Mouse (Mus musculus) T-cell, adult 2 months (primary cell): ENCODE measurements around the gene Kctd10.

Source experiments
- DNase-seq: peaks from one replicate; pipeline ENCODE4 v3.0.0; 2022; ENCODE audit warnings: low spot score

Kctd10 gene

GRCm38 (mm10) chr5:114380209-114381012, at the start of gene Kctd10, which contains the start of gene Ube3b:
Gene Kctd10, minus strand, starts transcription at chr5:114380508.
Gene Ube3b, plus strand, starts transcription at chr5:114380607.
- peak; percentile 83 for DNase-seq

DNA sequence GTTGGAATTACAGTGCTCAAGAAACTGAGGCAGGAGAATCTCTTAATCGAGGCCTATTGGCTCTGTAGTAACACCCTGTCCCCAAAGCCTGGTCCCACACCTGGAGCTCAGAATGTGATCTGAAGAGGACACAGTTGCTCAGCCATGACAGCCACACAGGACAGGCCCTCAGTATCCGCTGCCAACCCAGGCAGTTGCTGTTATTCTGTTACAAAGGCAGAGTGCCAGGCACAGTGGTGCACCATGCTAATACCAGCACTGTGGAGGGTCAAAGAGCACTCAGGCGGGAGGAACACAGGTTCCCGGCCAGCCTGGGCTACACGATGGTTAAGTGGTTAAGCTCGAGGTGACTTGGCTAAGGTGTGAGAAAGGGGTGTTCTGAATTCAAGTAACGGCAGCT, 49.5 kb upstream of the Kctd10 start:
- no peak for DNase-seq

DNA sequence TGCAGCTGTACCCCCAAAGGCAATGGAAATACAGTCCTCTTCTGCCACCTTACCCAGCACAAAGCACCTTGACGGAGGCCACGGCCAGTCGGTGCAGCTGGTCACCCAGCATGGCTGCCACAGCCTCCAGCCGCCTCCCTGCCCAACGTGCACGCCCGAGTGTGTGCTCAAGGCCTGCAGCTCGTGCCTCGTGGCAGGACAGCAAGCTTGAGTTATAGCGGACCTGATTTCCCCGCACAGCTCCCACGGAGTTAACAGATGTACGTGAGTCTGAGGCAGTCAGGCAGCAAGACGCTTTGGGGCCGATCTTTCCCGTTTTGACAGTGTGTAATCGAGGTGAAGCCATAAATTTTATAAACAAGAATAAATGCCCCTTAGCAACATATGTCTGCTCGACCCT, 48.3 kb upstream of the Kctd10 start:
- no peak for DNase-seq

- no peak for DNase-seq
Measured at GRCm38 (mm10) chr5:114426732-114427131, 46.4 kb upstream of the Kctd10 start.

DNA sequence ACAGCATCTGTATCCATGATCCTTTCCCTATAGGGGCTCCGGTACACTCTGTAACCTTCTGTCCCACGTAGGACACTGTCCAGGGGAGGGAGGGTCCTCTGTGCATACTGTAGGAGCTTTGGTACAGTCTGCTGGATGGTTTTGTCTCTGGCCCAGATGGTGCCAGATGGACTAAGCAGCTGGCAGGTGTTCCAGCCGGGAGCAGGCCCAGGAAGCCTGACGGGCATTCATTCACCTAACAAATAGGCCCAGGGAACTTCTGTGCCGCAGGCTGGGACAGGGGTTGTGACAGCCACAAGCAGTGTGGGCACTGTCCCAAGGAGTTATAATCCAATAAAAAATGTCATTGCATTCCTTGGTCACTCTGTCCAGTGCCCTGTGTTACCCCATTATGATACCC, 43.7 kb upstream of the Kctd10 start:
- DNase-seq = no peak

DNA sequence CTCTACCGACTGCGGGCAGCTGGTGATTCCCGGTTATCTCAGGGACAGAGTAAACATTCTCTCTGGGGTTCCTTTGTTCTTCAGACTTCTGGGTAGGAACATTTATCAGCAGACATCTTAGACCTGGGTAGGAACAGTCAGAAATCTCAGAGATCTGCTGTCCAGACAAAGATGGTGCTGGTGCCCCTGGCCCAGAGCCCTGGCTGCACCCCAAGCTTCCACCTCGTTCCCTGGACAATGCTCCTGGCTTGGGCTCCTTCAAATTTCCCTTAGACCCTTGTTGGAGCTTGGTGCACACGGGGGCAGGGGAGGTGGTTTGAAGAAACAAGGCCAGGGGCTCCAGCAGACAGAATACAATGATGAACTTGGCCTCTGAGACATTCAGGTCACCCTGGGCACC, 42.3 kb upstream of the Kctd10 start:
- no peak for DNase-seq

DNA sequence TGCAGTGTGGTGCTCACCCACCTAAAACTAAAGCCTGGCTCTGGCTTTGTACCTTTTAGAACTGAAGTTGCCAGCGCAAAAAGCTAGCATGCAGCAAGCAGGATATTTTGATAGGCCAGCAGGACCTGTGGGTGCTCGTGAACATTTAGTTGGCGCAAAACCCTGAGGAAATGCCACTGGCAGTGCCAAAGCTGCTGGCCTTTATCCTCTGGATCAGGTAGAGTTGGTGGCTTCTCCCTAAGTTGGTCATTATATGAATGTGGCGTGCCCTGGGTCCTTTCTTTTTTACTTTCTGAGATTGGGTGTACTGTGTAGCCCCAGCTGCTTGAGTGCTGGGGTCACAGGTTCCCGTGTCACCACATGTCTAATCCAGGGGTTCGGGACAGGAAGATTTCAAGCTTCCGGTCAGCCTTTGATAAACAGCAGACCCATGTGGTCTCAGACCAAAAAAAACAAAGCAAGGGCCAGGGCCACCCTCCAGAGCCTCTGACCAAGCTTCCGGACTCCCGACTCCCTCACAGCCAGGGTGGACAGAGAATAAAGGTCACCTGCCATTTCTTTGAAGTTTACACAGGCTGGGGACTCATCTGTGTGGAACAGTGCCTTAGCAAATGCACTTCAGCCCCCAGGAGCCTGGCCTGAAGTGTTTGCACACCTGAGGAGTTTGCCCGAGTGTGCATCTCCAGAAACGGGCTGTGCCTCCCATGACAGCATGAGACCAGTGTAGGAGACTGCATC, 41.4 kb upstream of the Kctd10 start:
- no peak for DNase-seq

- DNase-seq = no peak
Measured at GRCm38 (mm10) chr5:114418541-114418940, 38.2 kb upstream of the Kctd10 start.

DNA sequence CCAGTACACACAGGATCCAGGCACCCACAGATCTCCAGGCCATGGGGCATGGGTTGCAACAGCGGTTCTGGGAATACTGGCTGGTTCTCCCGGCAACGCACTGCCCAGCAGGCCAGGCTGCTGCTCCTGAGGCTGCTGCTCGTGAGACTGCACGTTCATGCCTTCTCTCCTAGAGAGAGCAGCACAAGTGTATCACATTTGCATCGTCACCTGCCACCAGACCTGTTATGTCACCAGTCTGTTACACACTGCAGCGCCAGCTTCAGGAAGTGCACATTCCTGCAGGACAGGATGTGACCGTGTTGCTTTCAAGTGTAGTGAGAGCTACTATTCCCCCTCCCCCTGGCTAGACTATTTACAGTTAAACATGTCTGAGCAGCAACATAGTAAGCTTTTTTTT, 36.5 kb upstream of the Kctd10 start:
- DNase-seq = no peak

- DNase-seq = no peak
Measured at GRCm38 (mm10) chr5:114415606-114416005, 35.3 kb upstream of the Kctd10 start.

DNA sequence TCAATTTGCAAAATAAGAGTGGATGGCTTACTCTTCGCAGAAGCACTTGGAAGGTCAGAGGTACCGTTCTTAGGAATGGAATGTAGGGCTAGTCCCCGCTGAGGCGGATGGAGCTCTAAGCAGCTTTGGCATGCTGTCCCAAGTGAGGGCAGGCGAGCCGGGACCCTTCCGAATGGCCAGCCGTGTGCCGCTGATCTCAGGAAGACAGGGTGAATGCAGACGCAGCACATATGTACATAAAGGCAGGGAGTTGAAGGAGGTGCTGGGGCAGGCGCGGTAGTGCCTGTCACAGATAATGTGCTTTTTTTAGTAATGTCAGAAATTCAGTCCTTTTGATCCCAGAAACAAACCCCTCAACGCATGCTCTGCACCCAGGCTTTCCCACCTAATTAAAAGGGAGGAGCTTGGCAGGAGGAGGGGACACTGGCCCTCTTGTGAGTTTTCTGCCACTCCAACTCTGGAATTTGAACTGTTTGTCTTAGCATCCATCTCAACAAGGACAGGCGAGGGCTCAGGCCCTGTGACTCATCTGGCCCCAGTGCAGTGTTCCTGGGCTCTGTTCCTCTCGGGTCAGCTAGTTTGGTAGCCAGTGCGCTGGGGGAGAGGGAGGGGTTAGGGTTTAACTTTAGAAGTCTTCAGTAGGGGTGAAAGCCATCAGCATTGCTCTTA, 32.9 kb upstream of the Kctd10 start:
- DNase-seq = no peak

DNA sequence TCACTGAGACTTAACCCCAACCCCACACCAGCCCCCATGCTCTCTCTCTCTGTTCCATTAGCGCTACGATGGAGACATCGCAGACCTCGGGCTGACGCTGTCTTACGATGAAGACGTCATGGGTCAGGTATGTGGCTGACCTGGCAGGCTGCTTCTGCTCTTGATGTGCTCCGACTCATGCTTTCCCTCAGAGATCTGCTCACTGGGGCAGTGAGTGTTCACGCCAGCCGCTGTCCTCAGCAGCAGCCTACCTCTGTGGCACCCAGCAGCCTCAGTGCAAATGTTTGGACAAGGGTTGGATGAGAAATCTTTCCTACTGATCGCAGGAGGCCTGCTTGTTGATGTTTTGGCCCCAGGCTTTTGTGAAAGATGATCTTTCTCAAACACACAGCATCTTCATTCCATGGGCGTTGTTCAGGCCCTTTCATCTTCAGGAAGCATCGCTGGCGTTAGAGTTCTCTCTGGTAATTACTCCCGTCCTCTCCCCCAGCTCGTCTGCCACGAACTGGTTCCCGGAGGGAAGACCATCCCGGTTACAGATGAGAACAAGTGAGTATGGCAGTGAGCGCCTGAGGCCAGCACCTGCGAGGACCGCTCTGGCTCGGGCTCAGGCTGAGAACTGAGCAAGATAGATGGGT, 32.2 kb upstream of the Kctd10 start:
- no peak for DNase-seq

- DNase-seq = no peak
Measured at GRCm38 (mm10) chr5:114410429-114410828, 30.1 kb upstream of the Kctd10 start.

GRCm38 (mm10) chr5:114408846-114409245, 28.5 kb upstream of the Kctd10 start:
- DNase-seq = no peak

GRCm38 (mm10) chr5:114407810-114408209, 27.5 kb upstream of the Kctd10 start:
- no peak for DNase-seq

DNA sequence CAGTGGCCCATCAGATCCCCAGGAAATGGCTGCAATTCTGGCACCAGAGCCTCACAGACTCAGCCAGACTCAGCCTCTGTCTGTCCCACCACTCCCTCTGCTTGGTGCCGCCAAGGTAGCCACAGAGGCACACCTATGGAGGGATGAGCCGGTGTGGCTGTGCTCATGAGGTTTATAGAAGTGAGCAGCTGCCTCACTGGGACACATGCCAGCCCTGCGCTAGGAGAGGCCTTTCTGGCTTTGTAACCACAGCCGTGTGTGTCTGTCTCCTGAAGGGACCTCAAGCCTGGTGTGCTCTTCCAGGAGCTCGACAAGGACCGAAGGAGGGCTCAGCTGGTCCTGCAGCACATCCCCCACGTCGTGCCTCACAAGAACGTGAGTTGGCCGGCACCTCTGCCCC, 27.0 kb upstream of the Kctd10 start:
- DNase-seq = no peak

DNA sequence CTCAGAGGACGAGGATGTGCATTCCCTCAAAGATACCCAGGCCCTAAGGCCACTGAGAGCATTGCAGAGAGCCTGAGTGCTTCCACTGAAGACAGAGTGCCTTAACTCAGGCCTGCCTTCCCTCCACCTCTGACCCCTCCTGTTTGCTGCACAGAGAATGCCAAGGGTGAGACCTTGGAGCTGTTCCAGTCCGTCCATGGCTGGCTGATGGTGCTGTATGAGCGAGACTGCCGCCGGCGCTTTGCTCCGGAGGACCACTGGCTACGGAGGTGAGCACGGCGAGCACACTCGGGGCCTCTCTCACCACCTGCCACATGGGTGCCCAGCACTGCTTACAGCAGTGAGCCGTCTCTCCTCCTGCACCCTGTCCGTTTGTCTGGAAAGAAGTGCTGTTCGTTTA, 26.3 kb upstream of the Kctd10 start:
- no peak for DNase-seq

DNA sequence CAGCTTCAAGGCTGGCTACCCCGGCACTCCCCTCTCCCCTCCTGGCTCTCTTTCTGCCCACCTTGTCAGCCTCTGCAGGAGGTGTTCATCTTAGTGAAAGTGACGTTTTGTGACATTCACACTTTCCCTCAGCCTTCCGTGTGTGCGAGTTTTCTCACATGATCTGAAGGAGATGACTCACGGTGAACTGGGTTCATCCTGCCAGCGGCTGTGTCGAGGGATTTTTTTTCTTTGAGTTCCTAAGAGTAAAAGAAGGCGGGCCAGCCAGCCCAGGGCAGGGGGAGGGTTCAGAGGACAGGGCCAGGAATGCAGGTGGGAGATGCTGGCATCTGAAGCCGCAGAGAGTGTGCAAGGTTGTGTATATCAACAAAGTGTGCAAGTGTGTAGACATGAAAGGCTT, 12.9 kb upstream of the Kctd10 start:
- no peak for DNase-seq

- no peak for DNase-seq
Measured at GRCm38 (mm10) chr5:114384448-114384847, 4.1 kb upstream of the Kctd10 start.

DNA sequence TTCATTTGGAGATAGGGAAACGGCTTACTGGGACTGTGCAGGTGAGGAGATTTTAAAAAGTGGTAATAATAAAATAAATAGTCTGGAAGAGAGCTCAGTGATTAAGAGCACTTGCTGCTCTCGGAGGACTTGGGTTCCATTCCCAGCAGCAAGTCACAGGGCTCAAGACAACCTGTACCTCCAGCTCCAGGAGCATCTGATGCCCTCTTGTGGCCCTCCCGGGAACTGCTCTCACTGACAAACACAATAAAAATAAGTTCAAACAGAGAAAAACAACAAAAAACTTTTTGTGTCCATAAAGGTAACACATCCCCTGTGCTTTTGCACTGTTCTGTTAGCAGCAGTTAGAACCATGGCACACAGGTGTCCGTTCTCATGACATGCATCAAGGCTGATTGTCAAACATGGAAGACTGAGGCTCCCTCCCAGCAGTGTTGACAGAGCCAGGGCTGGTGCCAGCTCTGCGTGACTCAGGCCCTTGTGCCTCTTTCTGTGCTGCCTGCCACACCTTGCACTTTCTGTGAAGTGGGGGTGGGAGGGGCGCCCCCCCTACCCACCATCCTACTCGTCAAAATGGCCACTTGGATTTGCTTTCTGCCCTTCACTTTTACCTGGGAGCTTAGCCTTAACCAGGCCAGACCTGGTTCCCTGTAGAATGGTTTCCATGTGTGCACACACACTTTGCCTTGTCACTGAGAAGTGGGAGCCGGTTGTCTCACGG, 3.0 kb upstream of the Kctd10 start:
- peak; percentile 58 for DNase-seq

DNA sequence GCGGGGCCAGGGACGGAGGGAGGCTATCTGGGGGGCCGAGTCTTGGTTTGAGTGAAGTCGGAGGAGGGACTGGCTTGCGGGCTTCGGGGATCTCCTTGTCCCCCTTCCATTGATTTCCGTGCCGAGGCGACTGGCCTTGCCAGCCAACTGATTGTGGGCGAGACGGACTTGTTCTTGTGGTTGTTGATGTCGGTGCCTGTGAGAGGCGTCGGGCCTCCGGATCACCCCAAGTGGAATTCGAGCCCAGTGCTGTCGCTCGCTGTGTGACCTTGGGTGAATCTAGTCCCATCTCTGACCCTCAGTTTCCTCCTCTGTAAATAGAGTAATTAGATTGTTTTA, 674 bp upstream of the Kctd10 start:
- DNase-seq = no peak

DNA sequence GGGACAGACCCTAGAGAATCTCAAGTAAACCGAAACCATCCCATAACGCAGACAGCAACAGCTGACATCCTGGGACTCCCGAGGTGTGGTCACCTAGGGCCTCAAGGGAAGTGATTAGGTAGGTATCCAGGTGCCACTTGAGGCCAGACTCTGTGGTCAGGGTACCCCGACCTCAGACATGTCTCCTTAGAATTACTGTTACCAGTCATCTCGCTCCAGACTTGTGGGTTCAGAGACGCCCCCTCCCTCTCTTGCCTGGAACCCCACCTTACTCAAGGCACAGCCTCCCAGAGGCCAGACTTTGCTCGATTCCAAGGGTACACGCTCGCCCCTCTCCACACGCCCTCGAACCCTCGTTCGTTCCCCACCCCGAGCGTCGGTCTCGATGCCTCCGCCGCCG, 545 bp downstream of the Kctd10 start:
- peak; percentile 19 for DNase-seq
